Mouse (Mus musculus): ENCODE data around the gene Anks1b. TPM values are rescaled to one million over a fixed set of nuclear protein-coding genes. Genes with fewer than 3 reads are reported as not detected.

The Anks1b gene
- total RNA-seq, 2 experiments from 2014 or later, result not detected

DNA sequence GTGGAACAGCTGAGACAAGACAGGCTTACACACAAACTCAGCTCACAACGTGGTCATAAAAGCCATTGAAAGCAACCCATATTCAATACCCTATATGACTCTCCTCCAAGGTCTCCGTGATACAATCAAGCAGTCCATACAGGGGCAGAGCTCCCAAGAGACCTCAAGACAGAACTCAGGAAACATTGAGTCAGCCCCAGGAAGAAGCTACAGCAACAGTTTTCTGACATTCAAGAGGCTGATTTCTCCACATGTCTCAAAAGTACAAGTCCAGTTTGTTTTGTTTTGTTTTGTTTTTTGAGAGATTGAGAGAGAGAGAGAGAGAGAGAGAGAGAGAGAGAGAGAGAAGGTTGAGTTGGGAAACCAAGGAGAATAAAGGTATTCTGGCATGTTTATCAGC is 1100.8 kb downstream of the Anks1b start:
- ATAC-seq (replicated peaks; ENCODE audit: poor library complexity, severe bottlenecking), result no peak

DNA sequence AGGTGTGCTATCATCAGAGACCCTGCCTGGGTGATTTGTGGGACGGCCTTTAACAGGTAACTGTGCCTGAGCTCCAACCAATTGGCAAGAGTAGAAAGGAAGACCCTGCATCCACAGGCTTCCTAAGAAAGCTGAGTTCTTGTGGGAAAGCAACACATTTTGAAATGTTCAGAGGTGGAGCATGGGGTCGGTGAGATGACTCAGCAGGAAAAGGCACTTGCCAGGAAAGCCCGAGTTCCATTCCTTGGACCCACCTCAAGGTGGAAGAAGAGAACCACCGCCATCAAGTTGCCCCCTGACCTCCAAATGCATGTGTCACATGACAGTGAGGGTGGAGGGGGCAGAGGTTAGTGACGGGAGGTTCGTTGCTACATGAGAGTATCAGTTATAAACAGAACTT is 1101.2 kb downstream of the Anks1b start:
- ATAC-seq (replicated peaks; ENCODE audit: poor library complexity, severe bottlenecking), result no peak

DNA sequence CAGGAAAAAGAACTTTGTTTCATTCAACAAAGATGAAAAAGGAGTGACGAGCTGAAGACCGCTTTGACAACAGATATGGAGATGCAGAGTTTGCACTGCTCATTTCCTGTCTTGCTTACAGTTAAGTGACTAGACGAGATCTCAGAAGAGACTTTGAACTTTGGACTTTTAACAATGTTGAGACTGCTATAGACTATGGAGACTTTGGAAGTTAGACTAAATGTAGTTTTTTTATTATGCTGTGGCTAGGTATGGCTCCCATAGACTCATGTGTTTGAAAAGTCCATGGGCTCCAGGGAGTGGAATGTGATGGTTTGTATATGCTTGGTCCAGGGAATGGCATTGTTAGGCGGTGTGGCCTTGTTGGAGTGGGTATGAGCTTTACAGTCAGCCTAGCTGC is 1108.5 kb downstream of the Anks1b start:
- ATAC-seq (replicated peaks; ENCODE audit: poor library complexity, severe bottlenecking), result no peak

GRCm38 (mm10) chr10:90983046-90983445 is 1109.7 kb downstream of the Anks1b start:
- peak; percentile 91 for ATAC-seq (replicated peaks; ENCODE audit: poor library complexity, severe bottlenecking)

DNA sequence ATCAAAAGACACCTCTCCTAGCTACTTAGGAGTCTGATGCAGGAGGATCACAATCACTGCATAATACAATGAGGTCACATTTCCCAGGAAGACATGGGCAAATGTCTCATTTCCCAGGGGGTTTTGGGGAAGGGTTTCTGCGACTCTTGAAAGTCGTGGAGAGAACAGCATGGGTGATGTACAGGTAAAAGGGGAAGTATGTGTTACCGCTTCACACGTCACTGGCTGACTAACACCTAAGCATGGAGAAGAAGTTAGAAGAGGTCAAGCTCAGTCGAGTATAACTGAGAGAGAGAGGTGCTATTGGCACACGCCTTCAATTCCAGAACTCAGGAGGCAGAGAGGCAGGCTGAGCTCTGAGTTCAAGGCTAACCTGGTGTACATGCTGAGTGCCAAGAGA is 1117.0 kb downstream of the Anks1b start:
- no peak for ATAC-seq (replicated peaks; ENCODE audit: poor library complexity, severe bottlenecking)

GRCm38 (mm10) chr10:90992237-90992636 is 1118.9 kb downstream of the Anks1b start:
- ATAC-seq (replicated peaks; ENCODE audit: poor library complexity, severe bottlenecking), result no peak

- no peak for ATAC-seq (replicated peaks; ENCODE audit: poor library complexity, severe bottlenecking)
These were observed 1120.6 kb downstream of the Anks1b start for GRCm38 (mm10) chr10:90993869-90994268.

GRCm38 (mm10) chr10:90999899-91000298 is 1126.6 kb downstream of the Anks1b start:
- no peak for ATAC-seq (replicated peaks; ENCODE audit: poor library complexity, severe bottlenecking)

GRCm38 (mm10) chr10:91001421-91001820 is 1128.1 kb downstream of the Anks1b start:
- ATAC-seq (replicated peaks; ENCODE audit: poor library complexity, severe bottlenecking), result no peak

DNA sequence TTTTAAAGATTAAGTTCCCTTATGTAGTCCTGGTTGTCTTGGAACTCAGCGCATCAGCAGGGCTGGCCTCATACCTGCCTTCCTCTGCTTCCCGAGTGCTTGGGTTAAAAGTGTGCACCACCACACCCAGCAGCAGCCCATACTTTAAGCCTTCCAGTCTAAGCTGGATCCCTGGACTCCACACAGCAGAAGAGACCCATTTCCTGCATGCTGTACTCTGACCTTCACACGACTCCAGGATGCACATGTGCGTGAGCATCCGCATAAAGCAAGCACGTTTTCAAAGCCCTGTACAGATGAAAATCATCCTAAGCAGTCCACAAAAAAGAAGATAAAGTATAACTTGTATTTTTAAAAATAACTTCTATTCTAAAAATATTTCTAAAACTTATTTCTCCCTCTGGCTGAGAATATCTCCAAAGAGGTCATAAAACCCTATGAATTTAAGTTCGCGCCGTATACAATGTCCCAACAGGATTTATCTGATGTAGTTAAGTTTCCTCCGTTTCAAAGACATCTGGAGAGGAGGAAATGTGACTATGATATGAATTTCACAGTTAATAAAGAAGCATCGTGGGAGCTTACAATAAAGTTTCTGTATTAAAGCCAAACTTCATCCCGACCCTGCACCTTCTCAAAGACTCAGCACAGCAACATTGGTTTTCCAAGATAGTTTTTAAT is 1132.7 kb downstream of the Anks1b start:
- no peak for ATAC-seq (replicated peaks; ENCODE audit: poor library complexity, severe bottlenecking)

Other genes with a start within 250 kb of the Anks1b start
- gene Scyl2, start 187.2 kb upstream of the Anks1b start, total RNA-seq (2014; fragmentation: Nextera tagmentation), result 19.8 and 28.0 TPM in 2 replicates
- 23.7 and 27.2 TPM in 2 replicates for gene Scyl2, start 187.2 kb upstream of the Anks1b start, total RNA-seq (2017)
- 17.4 and 24.6 TPM in 2 replicates for gene Actr6, start 141.2 kb upstream of the Anks1b start, total RNA-seq (2014; fragmentation: Nextera tagmentation)
- 26.8 and 30.5 TPM in 2 replicates for gene Actr6, start 141.2 kb upstream of the Anks1b start, total RNA-seq (2017)
- gene Uhrf1bp1l, start 128.5 kb upstream of the Anks1b start, total RNA-seq (2014; fragmentation: Nextera tagmentation), result 46.9 and 65.2 TPM in 2 replicates
- 40.3 and 44.9 TPM in 2 replicates for gene Uhrf1bp1l, start 128.5 kb upstream of the Anks1b start, total RNA-seq (2017)

All from granulocyte monocyte progenitor cell, adult 5-6 weeks (primary cell).